Mouse (Mus musculus): ENCODE results near the gene Coq8a. TPM values are rescaled to one million over a fixed set of nuclear protein-coding genes. Genes with fewer than 3 reads are reported as not detected.

Coq8a gene
- polyA plus RNA-seq, 1 experiment from 2014 or later: 3.2 TPM

Other genes starting within 250 kb of the Coq8a start
- 25.0 and 27.0 TPM in 2 replicates for gene Cdc42bpa, start 239.1 kb downstream of the Coq8a start, polyA plus RNA-seq (2014; fragmentation: Nextera tagmentation; extraction: Ambion mirVana)
- gene Psen2, start 63.8 kb upstream of the Coq8a start, polyA plus RNA-seq (2014; fragmentation: Nextera tagmentation; extraction: Ambion mirVana): 16.0 and 16.5 TPM in 2 replicates
- 2.7 and 3.0 TPM in 2 replicates for gene Itpkb, start 130.9 kb upstream of the Coq8a start, polyA plus RNA-seq (2014; fragmentation: Nextera tagmentation; extraction: Ambion mirVana)

Measured in hindbrain, embryonic 14.5 days (tissue).